Mouse (Mus musculus): Measurements from ENCODE around the gene Slc16a7.

GRCm38 (mm10) chr10:125370037-125370610, 19.1 kb downstream of the Slc16a7 start:
- no peak for TF ChIP-seq CTCF (IDR thresholded peaks at IDR 0.05; ENCODE audit: borderline replicate concordance, insufficient read depth, low read depth, low read length)
- TF ChIP-seq POLR2A (IDR thresholded peaks at IDR 0.05; ENCODE audit: borderline replicate concordance, insufficient read depth, low read length), result no peak
